19 mouse cellular contexts compared by ENCODE assay signal in the genomic region with DNA sequence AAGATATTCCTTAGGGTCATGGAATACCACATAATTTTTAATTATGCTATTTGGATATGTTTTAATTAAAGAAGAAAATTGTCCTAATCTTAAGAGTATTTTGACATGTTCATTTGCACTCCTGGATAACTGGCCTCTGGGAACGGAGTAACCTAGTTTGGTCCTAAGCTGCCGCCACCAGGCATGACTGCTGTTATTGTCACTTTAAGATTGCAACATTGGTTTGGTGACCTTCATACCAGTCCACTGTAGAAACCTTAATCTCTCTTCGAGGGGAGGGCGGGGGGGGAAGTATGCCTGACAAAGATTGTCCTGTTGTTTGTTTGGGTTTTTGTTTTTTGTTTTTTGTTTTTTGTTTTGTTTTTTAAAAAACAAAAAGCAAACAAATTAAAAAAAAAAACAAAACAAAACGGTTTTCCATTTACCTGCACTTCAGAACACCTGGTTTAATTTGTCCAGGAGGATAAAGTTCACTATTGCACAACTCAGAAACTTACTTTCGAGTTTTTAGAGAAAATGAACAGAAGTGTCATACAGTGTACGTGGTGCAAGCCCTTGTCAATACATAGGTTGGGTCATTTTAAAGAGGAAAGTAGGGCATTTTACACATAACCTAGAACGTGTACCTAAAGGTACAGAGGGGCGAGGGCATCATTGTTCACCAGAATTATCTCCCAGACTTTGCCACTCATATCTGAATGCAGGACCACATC. TPM values are rescaled to one million over a fixed set of nuclear protein-coding genes. Genes with fewer than 3 reads are reported as not detected.
DNase-seq lines count a peak whose midpoint lies in the region; ATAC-seq and TF ChIP-seq lines count a peak whose summit lies in the region.
"Had no signal": no experiment of that assay in that cellular context is flagged by ENCODE, and none has a peak within 500 bp of the region (broad histone marks: within the 10 kb centered on the region; RNA-seq: fewer than 3 reads in every experiment).

No protein-coding gene starts in this region.

- peak; percentile 57 for DNase-seq in adrenal gland, adult 2 months
- no peak for DNase-seq in adrenal gland, postnatal 4 days (ENCODE audit: low spot score in 2 of 2)
- DNase-seq in kidney, postnatal 25 days: peak; percentile 26 to 57
- DNase-seq in kidney, postnatal 14 days: no peak
- DNase-seq in adrenal gland, postnatal 25 days: peak; percentile 9
- peak; percentile 22 for DNase-seq in liver, postnatal 0 days
- DNase-seq in layer of hippocampus, postnatal 14 days (ENCODE audit: low spot score in 2 of 2): no peak
- no peak for DNase-seq in left cerebral cortex, postnatal 10 days (ENCODE audit: extremely low spot score in 1 of 2, low spot score in 2 of 2)
- DNase-seq: cerebellum, postnatal 10 days; forebrain, postnatal 0 days; gastrocnemius, postnatal 10 days; heart, postnatal 14 days; lung, postnatal 4 days; right cerebral cortex, postnatal 14 days had no signal

- no peak overlapping the region for H3K4me2 ChIP-seq in liver, postnatal 0 days (ENCODE audit: low read depth, low read length)
- H3K4me2 ChIP-seq: hindbrain, embryonic 15.5 days had no signal

- H3K27me3 ChIP-seq in liver, postnatal 0 days (ENCODE audit: insufficient read depth, low read length): no peaks in the 10 kb centered on the region
- H3K27me3 ChIP-seq: hindbrain, embryonic 15.5 days had no signal

- intact Hi-C loops in left cerebral cortex, postnatal 10 days (cut with DNase I): no loop called here

- 0 out of 2 replicates have a peak, but pooled peaks have one; percentile 37 for TF ChIP-seq EP300 in liver, postnatal 0 days (IDR thresholded peaks at IDR 0.05; ENCODE audit: low read depth)

- H3K4me1 ChIP-seq in liver, postnatal 0 days (ENCODE audit: insufficient read depth): peaks cover 12% of the 10 kb centered on the region
- H3K4me1 ChIP-seq: heart, embryonic 10.5 days; hindbrain, embryonic 15.5 days; midbrain, embryonic 10.5 days had no signal

- no peaks in the 10 kb centered on the region for H3K9me3 ChIP-seq in liver, postnatal 0 days (ENCODE audit: low read length)
- H3K9me3 ChIP-seq: heart, embryonic 10.5 days; hindbrain, embryonic 15.5 days; midbrain, embryonic 10.5 days had no signal

- H3K4me3 ChIP-seq in liver, postnatal 0 days (ENCODE audit: low read depth, low read length): no peak overlapping the region
- H3K4me3 ChIP-seq: heart, embryonic 10.5 days; hindbrain, embryonic 15.5 days; midbrain, embryonic 10.5 days had no signal

- no peak overlapping the region for H3K9ac ChIP-seq in liver, postnatal 0 days (replicated peaks)
- H3K9ac ChIP-seq: forebrain, postnatal 0 days; hindbrain, embryonic 15.5 days had no signal

- TF ChIP-seq CTCF in liver, postnatal 0 days (IDR thresholded peaks at IDR 0.05; ENCODE audit: low read depth): no peak

- H3K36me3 ChIP-seq in liver, postnatal 0 days (replicated peaks; ENCODE audit: insufficient read depth, low read length): no peaks in the 10 kb centered on the region
- H3K36me3 ChIP-seq: heart, embryonic 10.5 days; hindbrain, embryonic 15.5 days; midbrain, embryonic 10.5 days had no signal

- peak overlapping the region; percentile 85 for H3K27ac ChIP-seq in liver, postnatal 0 days (ENCODE audit: low read depth)
- H3K27ac ChIP-seq: heart, embryonic 10.5 days; hindbrain, embryonic 15.5 days; midbrain, embryonic 10.5 days; stomach, postnatal 0 days had no signal

- 55% methylated on average over 9 of the region's 9 CpGs for WGBS in liver, postnatal 0 days (ENCODE audit: insufficient replicate concordance)

- ATAC-seq in liver, postnatal 0 days: peak; percentile 87
- ATAC-seq: forebrain, postnatal 0 days had no signal

RNA-seq across cellular contexts. Expression of gene Thrb, which starts 38.0 kb away (rescaled TPM):
- 100 to 1,000 TPM in 1 of 2 experiments, 10 to 100 TPM in 1; 51.3 to 131 TPM for total RNA-seq in adrenal gland, adult 2 months (2021)
- 8.9 and 16.5 TPM in 2 replicates for polyA plus RNA-seq in adrenal gland, adult 2 months (2012; rRNA removed)
- total RNA-seq in adrenal gland, postnatal 4 days (2021): 10 to 100 TPM; 43.1 to 46.0 TPM
- total RNA-seq in adrenal gland, postnatal 25 days (2021): 77.2 and 125 TPM in 2 replicates
- 5.1 and 6.4 TPM in 2 replicates for polyA plus RNA-seq in liver, postnatal 0 days (2015; fragmentation: Nextera tagmentation; extraction: Ambion mirVana)
- total RNA-seq in layer of hippocampus, postnatal 14 days (2021): 10 to 100 TPM; 29.3 to 40.4 TPM
- total RNA-seq in left cerebral cortex, postnatal 10 days (2021): 10 to 100 TPM; 48.2 to 71.5 TPM
- total RNA-seq: MEL had no signal

Comparison
In these comparisons a context has a peak if more than half of its experiments do, and no peak if none do; other contexts are left out.
1. DNase-seq: peak in adrenal gland, adult 2 months (single experiment), kidney, postnatal 25 days (2 of 2), adrenal gland, postnatal 25 days (single experiment) and liver, postnatal 0 days (single experiment); none in adrenal gland, postnatal 4 days (0 of 2), kidney, postnatal 14 days (single experiment), layer of hippocampus, postnatal 14 days (0 of 2) and left cerebral cortex, postnatal 10 days (0 of 2).